Mouse (Mus musculus) heart, postnatal 14 days (tissue): ENCODE data around the gene Lsm12. TPM values are rescaled to one million over a fixed set of nuclear protein-coding genes. Genes with fewer than 3 reads are reported as not detected.

Experiments
- DNase-seq, 2 experiments: peaks; one replicate each; pipeline ENCODE4 v3.0.0; 2021 to 2022
- intact Hi-C: fragments of 180-260 bp; cut with DNase I; formaldehyde crosslinking; loops from one replicate; pipeline ENCODE4 v1.15.1; 2025
- total RNA-seq, 2 experiments: library from RNA; stranded (reverse); gene quantifications; 2 replicates each; pipeline ENCODE4 v1.2.3; 2021

Lsm12 gene
- total RNA-seq, 2 experiments from 2014 or later = 44.4 to 47.6 TPM

- DNase-seq = peak in 1 of 2 experiments; percentile 18
- intact Hi-C loops = no loop called here
Measured at GRCm38 (mm10) chr11:102217876-102218430, 32.9 kb upstream of the Lsm12 start.

GRCm38 (mm10) chr11:102217396-102217795, 32.3 kb upstream of the Lsm12 start:
- intact Hi-C loops = no loop called here
- peak in 1 of 2 experiments; percentile 26 for DNase-seq

- DNase-seq = no peak
- intact Hi-C loops = no loop called here
Measured at GRCm38 (mm10) chr11:102216886-102217240, 31.8 kb upstream of the Lsm12 start.

- peak; percentile 68 to 78 for DNase-seq
- intact Hi-C loops = no loop called here
Measured at GRCm38 (mm10) chr11:102216056-102216885, 31.2 kb upstream of the Lsm12 start.

GRCm38 (mm10) chr11:102215511-102215910, 30.4 kb upstream of the Lsm12 start:
- intact Hi-C loops = no loop called here
- peak in 1 of 2 experiments; percentile 10 for DNase-seq

- intact Hi-C loops = no loop called here
- DNase-seq = peak in 1 of 2 experiments; percentile 8
Measured at GRCm38 (mm10) chr11:102214430-102215156, 29.5 kb upstream of the Lsm12 start.

- DNase-seq = peak; percentile 57 to 68
- intact Hi-C loops = loop anchor here (2.0 kb wide), 1 partner anchor 17 kb away; no protein-coding TSS in a partner anchor
Measured at GRCm38 (mm10) chr11:102211936-102212341, 26.8 kb upstream of the Lsm12 start.

GRCm38 (mm10) chr11:102211011-102211410, 25.9 kb upstream of the Lsm12 start:
- DNase-seq = no peak
- intact Hi-C loops = loop anchor here (2.0 kb wide), 1 partner anchor 18 kb away; no protein-coding TSS in a partner anchor

- peak in 1 of 2 experiments; percentile 2 for DNase-seq
- intact Hi-C loops = loop anchor here (2.0 kb wide), 1 partner anchor 19 kb away; no protein-coding TSS in a partner anchor
Measured at GRCm38 (mm10) chr11:102210185-102210584, 25.1 kb upstream of the Lsm12 start.

- intact Hi-C loops = loop anchor here (2.0 kb wide), 1 partner anchor 19 kb away; no protein-coding TSS in a partner anchor
- peak; percentile 33 to 46 for DNase-seq
Measured at GRCm38 (mm10) chr11:102209742-102210141, 24.6 kb upstream of the Lsm12 start.

GRCm38 (mm10) chr11:102208846-102209245, 23.8 kb upstream of the Lsm12 start:
- intact Hi-C loops = no loop called here
- no peak for DNase-seq

- peak in 1 of 2 experiments; percentile 62 for DNase-seq
- intact Hi-C loops = no loop called here
Measured at GRCm38 (mm10) chr11:102207825-102208777, 23.0 kb upstream of the Lsm12 start.

- intact Hi-C loops = no loop called here
- no peak for DNase-seq
Measured at GRCm38 (mm10) chr11:102206481-102206880, 21.4 kb upstream of the Lsm12 start.

GRCm38 (mm10) chr11:102201408-102201821, 16.3 kb upstream of the Lsm12 start:
- intact Hi-C loops = no loop called here
- peak in 1 of 2 experiments; percentile 1 for DNase-seq

GRCm38 (mm10) chr11:102199856-102200255, 14.8 kb upstream of the Lsm12 start:
- DNase-seq = no peak
- intact Hi-C loops = no loop called here

- intact Hi-C loops = no loop called here
- DNase-seq = no peak
Measured at GRCm38 (mm10) chr11:102198245-102198644, 13.1 kb upstream of the Lsm12 start.

GRCm38 (mm10) chr11:102196018-102196797, 11.1 kb upstream of the Lsm12 start:
- DNase-seq = no peak

GRCm38 (mm10) chr11:102193657-102194440, 8.8 kb upstream of the Lsm12 start:
- DNase-seq = no peak
- intact Hi-C loops = no loop called here

More at GRCm38 (mm10) chr11:102196018-102196797, 11.1 kb upstream of the Lsm12 start:
- intact Hi-C loops = no loop called here
